Mouse (Mus musculus): ENCODE results near the gene 4930572O03Rik. TPM values are rescaled to one million over a fixed set of nuclear protein-coding genes. Genes with fewer than 3 reads are reported as not detected.

Gene 4930572O03Rik
- not detected in 2 replicates for polyA plus RNA-seq (2012; rRNA removed; ENCODE audit: low replicate concordance)

DNA sequence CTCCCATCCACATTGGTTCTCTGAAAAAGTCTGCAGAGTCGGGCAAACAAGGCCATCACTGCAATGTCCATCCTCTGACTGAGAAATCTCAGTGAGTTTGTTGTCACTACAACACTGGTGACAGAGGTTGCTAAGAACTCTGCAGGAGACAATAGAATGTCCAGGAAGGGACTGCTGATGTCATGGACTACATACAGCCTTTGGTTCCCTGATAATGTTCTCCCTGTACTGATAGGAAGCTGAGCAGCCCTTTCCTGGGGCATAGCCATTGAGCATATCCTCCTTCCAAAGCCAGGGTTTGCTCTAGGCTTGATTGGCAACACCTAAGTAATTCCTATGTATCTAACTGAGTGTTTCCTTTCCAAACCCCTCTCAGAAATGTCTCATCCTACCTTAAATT is at the start of gene 4930572O03Rik:
Gene 4930572O03Rik (minus strand): TSS at position 101 of the 400 bp plus-strand sequence.

DNA sequence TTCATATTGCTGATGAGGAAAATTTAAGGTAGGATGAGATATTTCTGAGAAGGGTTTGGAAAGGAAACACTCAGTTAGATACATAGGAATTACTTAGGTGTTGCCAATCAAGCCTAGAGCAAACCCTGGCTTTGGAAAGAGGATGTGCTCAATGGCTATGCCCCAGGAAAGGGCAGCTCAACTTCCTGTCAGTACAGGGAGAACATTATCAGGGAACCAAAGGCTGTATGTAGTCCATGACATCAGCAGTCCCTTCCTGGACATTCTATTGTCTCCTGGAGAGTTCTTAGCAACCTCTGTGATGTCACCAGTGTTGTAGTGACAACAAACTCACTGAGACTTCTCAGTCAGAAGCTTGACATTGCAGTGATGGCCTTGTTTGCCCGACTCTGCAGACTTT is 38.1 kb downstream of the 4930572O03Rik start, which contains the start of gene Speer4d:
Gene Speer4d (plus strand): TSS at position 301 of the 400 bp plus-strand sequence.

Other genes with a start within 250 kb of the 4930572O03Rik start
- gene Gm21149, start 180.5 kb downstream of the 4930572O03Rik start, polyA plus RNA-seq (2012; rRNA removed; ENCODE audit: low replicate concordance): not detected in 2 replicates
- not detected in 2 replicates for gene Gm21190, start 127.8 kb downstream of the 4930572O03Rik start, polyA plus RNA-seq (2012; rRNA removed; ENCODE audit: low replicate concordance)
- gene Gm21083, start 79.7 kb downstream of the 4930572O03Rik start, polyA plus RNA-seq (2012; rRNA removed; ENCODE audit: low replicate concordance): not detected in 2 replicates
- not detected in 2 replicates for gene Speer4d, start 38.0 kb downstream of the 4930572O03Rik start, polyA plus RNA-seq (2012; rRNA removed; ENCODE audit: low replicate concordance)
- gene Speer4c, start 57.2 kb upstream of the 4930572O03Rik start, polyA plus RNA-seq (2012; rRNA removed; ENCODE audit: low replicate concordance): not detected in 2 replicates